Mouse (Mus musculus) heart, embryonic 12.5 days (tissue): ENCODE data around the gene Mex3a. TPM values are rescaled to one million over a fixed set of nuclear protein-coding genes. Genes with fewer than 3 reads are reported as not detected.

Experiments
- ATAC-seq: fragments of 200-750 bp; cut with Nextera tagmentation; 2 replicates; pipeline ENCODE4 v1.8.0; 2017; ENCODE audit warnings: moderate TSS enrichment, moderate library complexity; ENCODE audit not compliant: insufficient number of reproducible peaks, low FRiP score
- H3K27ac ChIP-seq: fragments of 300-500 bp; sonication (generic); 2 replicates; pipeline ENCODE4 v1.5.1; 2016; ENCODE audit warnings: mild to moderate bottlenecking, moderate library complexity; ENCODE audit not compliant: poor library complexity, severe bottlenecking
- H3K27me3 ChIP-seq: fragments of 300-500 bp; sonication (generic); replicated peaks from 2 replicates; pipeline ENCODE4 v1.6.1; 2016; ENCODE audit warnings: mild to moderate bottlenecking, moderate library complexity
- H3K36me3 ChIP-seq: fragments of 300-500 bp; sonication (generic); 2 replicates; pipeline ENCODE4 v1.6.1; 2016; ENCODE audit warnings: mild to moderate bottlenecking, moderate library complexity
- H3K4me1 ChIP-seq: fragments of 300-500 bp; sonication (generic); replicated peaks from 2 replicates; pipeline ENCODE4 v1.6.1; 2016; ENCODE audit warnings: mild to moderate bottlenecking
- H3K4me2 ChIP-seq: fragments of 300-500 bp; sonication (generic); 2 replicates; pipeline ENCODE4 v1.6.1; 2016; ENCODE audit warnings: mild to moderate bottlenecking, moderate library complexity
- H3K4me3 ChIP-seq: fragments of 300-500 bp; sonication (generic); 2 replicates; pipeline ENCODE4 v1.5.1; 2016; ENCODE audit warnings: mild to moderate bottlenecking
- H3K9ac ChIP-seq: fragments of 300-500 bp; sonication (generic); 2 replicates; pipeline ENCODE4 v1.6.1; 2016; ENCODE audit warnings: mild to moderate bottlenecking, moderate library complexity
- H3K9me3 ChIP-seq: fragments of 300-500 bp; sonication (generic); replicated peaks from 2 replicates; pipeline ENCODE4 v1.6.1; 2016; ENCODE audit warnings: mild to moderate bottlenecking, moderate library complexity
- WGBS: fragments of 180-500 bp; shearing (Covaris S2); methylation state at CpG from one replicate; pipeline ENCODE4 v1.1.7; 2016; 5-methylcytosine and 5-hydroxymethylcytosine counted together
- polyA plus RNA-seq: library from polyadenylated mRNA; unstranded; fragments of >200 nt; fragmentation: Nextera tagmentation; extraction: Ambion mirVana; gene quantifications from 2 replicates; pipeline ENCODE4 v1.2.1, GENCODE M21; 2016

The Mex3a gene
- polyA plus RNA-seq, 1 experiment from 2014 or later = 11.8 TPM

GRCm38 (mm10) chr3:88539397-88539796 lies 7.2 kb downstream of the Mex3a start:
- ATAC-seq = no peak
- Histone ChIP-seq H3K9ac (no peak overlapping the region), H3K27me3 (no peaks in the 10 kb centered on the region), H3K4me1 (peaks cover 61% of the 10 kb centered on the region), H3K9me3 (no peaks in the 10 kb centered on the region), H3K4me3 (no peak overlapping the region), H3K27ac (no peak overlapping the region), H3K36me3 (peaks cover 46% of the 10 kb centered on the region), H3K4me2 (no peak overlapping the region)
- WGBS = 27% methylated on average over 3 of the region's 3 CpGs

GRCm38 (mm10) chr3:88540085-88540484 lies 7.9 kb downstream of the Mex3a start:
- H3K27ac ChIP-seq = no peak overlapping the region
- H3K4me1 ChIP-seq = peaks cover 54% of the 10 kb centered on the region
- 0 out of 2 replicates have a peak overlapping the region, but pooled peaks have one; percentile 24 for H3K9ac ChIP-seq

GRCm38 (mm10) chr3:88541622-88542401 lies 9.6 kb downstream of the Mex3a start:
- Histone ChIP-seq H3K4me3 (no peak overlapping the region), H3K4me1 (peaks cover 37% of the 10 kb centered on the region), H3K27ac (no peak overlapping the region), H3K36me3 (peaks cover 33% of the 10 kb centered on the region), H3K4me2 (no peak overlapping the region), H3K9me3 (no peaks in the 10 kb centered on the region), H3K27me3 (no peaks in the 10 kb centered on the region), H3K9ac (no peak overlapping the region)
- WGBS = 77% methylated on average over 7 of the region's 7 CpGs
- ATAC-seq = no peak

More at GRCm38 (mm10) chr3:88540085-88540484, 7.9 kb downstream of the Mex3a start:
- WGBS = 51% methylated on average over 5 of the region's 5 CpGs
- H3K36me3 ChIP-seq = peaks cover 45% of the 10 kb centered on the region
- H3K27me3 ChIP-seq = no peaks in the 10 kb centered on the region
- ATAC-seq = no peak
- no peak overlapping the region for H3K4me3 ChIP-seq
- no peak overlapping the region for H3K4me2 ChIP-seq
- no peaks in the 10 kb centered on the region for H3K9me3 ChIP-seq

- no peak overlapping the region for H3K27ac ChIP-seq
- ATAC-seq = no peak
- 57% methylated on average over 4 of the region's 4 CpGs for WGBS
These were observed 10.3 kb downstream of the Mex3a start for GRCm38 (mm10) chr3:88542486-88542885.

GRCm38 (mm10) chr3:88543174-88543573 lies 11.0 kb downstream of the Mex3a start:
- H3K4me3 ChIP-seq = no peak overlapping the region
- peaks cover 20% of the 10 kb centered on the region for H3K36me3 ChIP-seq
- no peak overlapping the region for H3K27ac ChIP-seq
- peaks cover 23% of the 10 kb centered on the region for H3K4me1 ChIP-seq
- no peak overlapping the region for H3K4me2 ChIP-seq
- H3K9me3 ChIP-seq = no peaks in the 10 kb centered on the region
- no peak; the same call in 1 of the 2 replicates for ATAC-seq
- WGBS = 76% methylated on average over 8 of the region's 8 CpGs
- H3K9ac ChIP-seq = no peak overlapping the region; the same call in 1 of the 2 replicates
- H3K27me3 ChIP-seq = no peaks in the 10 kb centered on the region

More at GRCm38 (mm10) chr3:88542486-88542885, 10.3 kb downstream of the Mex3a start:
- Histone ChIP-seq H3K9me3 (no peaks in the 10 kb centered on the region), H3K4me1 (peaks cover 30% of the 10 kb centered on the region), H3K9ac (no peak overlapping the region), H3K27me3 (no peaks in the 10 kb centered on the region), H3K4me2 (no peak overlapping the region), H3K4me3 (no peak overlapping the region), H3K36me3 (peaks cover 27% of the 10 kb centered on the region)

- Histone ChIP-seq H3K4me2 (no peak overlapping the region), H3K4me3 (no peak overlapping the region), H3K9ac (no peak overlapping the region), H3K9me3 (no peaks in the 10 kb centered on the region), H3K27me3 (no peaks in the 10 kb centered on the region), H3K27ac (no peak overlapping the region), H3K4me1 (peaks cover 16% of the 10 kb centered on the region), H3K36me3 (peaks cover 13% of the 10 kb centered on the region)
- WGBS = 56% methylated on average over 5 of the region's 5 CpGs
- ATAC-seq = no peak
These were observed 11.6 kb downstream of the Mex3a start for GRCm38 (mm10) chr3:88543651-88544410.

GRCm38 (mm10) chr3:88544514-88544913 lies 12.3 kb downstream of the Mex3a start:
- Histone ChIP-seq H3K4me1 (peaks cover 13% of the 10 kb centered on the region), H3K27ac (no peak overlapping the region), H3K4me3 (no peak overlapping the region), H3K4me2 (no peak overlapping the region), H3K36me3 (peaks cover 10% of the 10 kb centered on the region), H3K27me3 (no peaks in the 10 kb centered on the region), H3K9ac (0 out of 2 replicates have a peak overlapping the region, but pooled peaks have one; percentile 25), H3K9me3 (no peaks in the 10 kb centered on the region)
- ATAC-seq = no peak
- 31% methylated on average over 5 of the region's 5 CpGs for WGBS

GRCm38 (mm10) chr3:88544955-88545591 lies 12.9 kb downstream of the Mex3a start:
- Histone ChIP-seq H3K4me1 (peaks cover 9% of the 10 kb centered on the region), H3K9me3 (no peaks in the 10 kb centered on the region), H3K4me2 (no peak overlapping the region), H3K9ac (peak overlapping the region; percentile 25; the same call in 1 of the 2 replicates), H3K27me3 (no peaks in the 10 kb centered on the region), H3K4me3 (no peak overlapping the region), H3K36me3 (peaks cover 7% of the 10 kb centered on the region), H3K27ac (no peak overlapping the region)
- WGBS = 58% methylated on average over 20 of the region's 20 CpGs
- no peak for ATAC-seq

GRCm38 (mm10) chr3:88546674-88547418 lies 14.7 kb downstream of the Mex3a start:
- no peaks in the 10 kb centered on the region; the same call in 1 of the 2 replicates for H3K36me3 ChIP-seq
- no peak overlapping the region for H3K27ac ChIP-seq
- H3K27me3 ChIP-seq = no peaks in the 10 kb centered on the region
- 69% methylated on average over 6 of the region's 6 CpGs for WGBS
- H3K4me3 ChIP-seq = no peak overlapping the region
- H3K9ac ChIP-seq = no peak overlapping the region
- H3K4me1 ChIP-seq = peaks cover 6% of the 10 kb centered on the region
- ATAC-seq = no peak
- no peak overlapping the region for H3K4me2 ChIP-seq
- no peaks in the 10 kb centered on the region for H3K9me3 ChIP-seq

GRCm38 (mm10) chr3:88548180-88548917 lies 16.2 kb downstream of the Mex3a start, which contains the start of gene Rab25:
Gene Rab25 (minus strand): TSS chr3:88548300.
- no peak within 1 kb of the TSS for H3K4me2 ChIP-seq
- no peak within 1 kb of the TSS for H3K27ac ChIP-seq
- H3K9me3 ChIP-seq = no peaks in the 10 kb centered on the region
- 52% methylated on average over 18 of the region's 18 CpGs for WGBS
- ATAC-seq = no peak
- H3K27me3 ChIP-seq = no peaks in the 10 kb centered on the region
- H3K9ac ChIP-seq = no peak within 1 kb of the TSS
- no peak within 1 kb of the TSS for H3K4me3 ChIP-seq
- no peaks in the 10 kb centered on the region; the same call in 1 of the 2 replicates for H3K36me3 ChIP-seq
- H3K4me1 ChIP-seq = peaks cover 12% of the 10 kb centered on the region
